Mouse (Mus musculus) testis, adult 2 months (tissue): ENCODE data around the gene Trank1.

ENCODE experiments used
- CTCF ChIP-seq: fragments of 200-500 bp; IDR thresholded peaks from 2 replicates; pipeline ENCODE4 v1.5.1; 2012; ENCODE audit warnings: low read depth, mild to moderate bottlenecking, inconsistent platforms, low read length, moderate library complexity; ENCODE audit not compliant: control insufficient read depth, insufficient read depth, insufficient replicate concordance
- POLR2A ChIP-seq: fragments of 200-500 bp; IDR thresholded peaks from 2 replicates; pipeline ENCODE4 v1.6.1; 2012; ENCODE audit warnings: low read depth, mild to moderate bottlenecking, inconsistent platforms, low read length, moderate library complexity; ENCODE audit not compliant: control insufficient read depth

DNA sequence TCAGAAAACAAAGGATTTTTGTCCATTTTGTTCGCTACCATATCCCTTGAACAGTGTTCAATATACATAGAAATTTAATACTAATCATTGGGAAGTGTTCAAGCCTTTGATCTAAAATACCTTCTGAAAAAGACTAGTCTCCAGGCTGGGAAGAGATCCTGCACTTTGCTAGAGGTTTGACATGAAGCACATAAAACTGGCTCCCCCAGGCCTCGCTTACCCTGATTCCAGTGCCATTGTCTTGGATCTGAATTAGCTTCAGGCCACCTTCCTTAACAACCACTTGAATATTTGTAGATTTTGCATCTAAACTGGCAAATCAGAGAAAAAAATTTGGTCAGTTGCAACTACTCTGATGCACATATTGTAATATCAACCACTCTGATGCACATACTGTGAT, 43.5 kb upstream of the Trank1 start:
- no peak for TF ChIP-seq CTCF
- TF ChIP-seq POLR2A, result no peak
